Mouse (Mus musculus): ENCODE measurements around the gene Anapc7. TPM values are rescaled to one million over a fixed set of nuclear protein-coding genes. Genes with fewer than 3 reads are reported as not detected.
"Not testable (repeated sequence)": the region's sequence is repeated elsewhere in the genome, so short reads cannot be mapped to it uniquely, and the experiment has no call there.

The Anapc7 gene
- total RNA-seq, 2 experiments from 2014 or later, result 32.1 to 40.0 TPM

- DNase-seq (ENCODE audit: low spot score in 2 of 2), result no peak
These were observed 28.5 kb downstream of the Anapc7 start for GRCm38 (mm10) chr5:122449946-122450345.

- no peak for DNase-seq (ENCODE audit: low spot score in 2 of 2)
These were observed 29.4 kb downstream of the Anapc7 start for GRCm38 (mm10) chr5:122450913-122451317.

- DNase-seq (ENCODE audit: low spot score in 2 of 2), result no peak
These were observed 29.8 kb downstream of the Anapc7 start for GRCm38 (mm10) chr5:122451324-122451723.

GRCm38 (mm10) chr5:122452194-122452593, 30.7 kb downstream of the Anapc7 start:
- DNase-seq (ENCODE audit: low spot score in 2 of 2), result no peak

- no peak for DNase-seq (ENCODE audit: low spot score in 2 of 2)
These were observed 31.7 kb downstream of the Anapc7 start for GRCm38 (mm10) chr5:122453188-122453587.

GRCm38 (mm10) chr5:122454442-122454841, 32.9 kb downstream of the Anapc7 start:
- no peak for DNase-seq (ENCODE audit: low spot score in 2 of 2)

GRCm38 (mm10) chr5:122454883-122455282, 33.4 kb downstream of the Anapc7 start:
- no peak for DNase-seq (ENCODE audit: low spot score in 2 of 2)

GRCm38 (mm10) chr5:122455584-122455983, 34.1 kb downstream of the Anapc7 start:
- DNase-seq (ENCODE audit: low spot score in 2 of 2), result no peak

- DNase-seq (ENCODE audit: low spot score in 2 of 2), result not testable (repeated sequence)
These were observed 35.6 kb downstream of the Anapc7 start for GRCm38 (mm10) chr5:122457054-122457453.

- no peak for DNase-seq (ENCODE audit: low spot score in 2 of 2)
These were observed 36.6 kb downstream of the Anapc7 start for GRCm38 (mm10) chr5:122458066-122458465.

- no peak for DNase-seq (ENCODE audit: low spot score in 2 of 2)
These were observed 37.8 kb downstream of the Anapc7 start for GRCm38 (mm10) chr5:122459335-122459734.

GRCm38 (mm10) chr5:122460656-122461055, 39.2 kb downstream of the Anapc7 start:
- DNase-seq (ENCODE audit: low spot score in 2 of 2), result no peak

GRCm38 (mm10) chr5:122461431-122461830, 39.9 kb downstream of the Anapc7 start:
- DNase-seq (ENCODE audit: low spot score in 2 of 2), result no peak

- DNase-seq (ENCODE audit: low spot score in 2 of 2), result no peak
These were observed 50.2 kb downstream of the Anapc7 start for GRCm38 (mm10) chr5:122471658-122472057.

- DNase-seq (ENCODE audit: low spot score in 2 of 2), result no peak
These were observed 53.3 kb downstream of the Anapc7 start for GRCm38 (mm10) chr5:122474643-122475363.

- DNase-seq (ENCODE audit: low spot score in 2 of 2), result no peak
These were observed 54.6 kb downstream of the Anapc7 start for GRCm38 (mm10) chr5:122476078-122476477.

GRCm38 (mm10) chr5:122477492-122477891, 56.0 kb downstream of the Anapc7 start:
- DNase-seq (ENCODE audit: low spot score in 2 of 2), result no peak

GRCm38 (mm10) chr5:122479131-122479530, 57.6 kb downstream of the Anapc7 start:
- no peak for DNase-seq (ENCODE audit: low spot score in 2 of 2)

- DNase-seq (ENCODE audit: low spot score in 2 of 2), result no peak
These were observed 60.4 kb downstream of the Anapc7 start for GRCm38 (mm10) chr5:122481844-122482243.

- DNase-seq (ENCODE audit: low spot score in 2 of 2), result no peak
These were observed 61.4 kb downstream of the Anapc7 start for GRCm38 (mm10) chr5:122482733-122483391.

GRCm38 (mm10) chr5:122486243-122486642, 64.8 kb downstream of the Anapc7 start:
- not testable (repeated sequence) for DNase-seq (ENCODE audit: low spot score in 2 of 2)

- DNase-seq (ENCODE audit: low spot score in 2 of 2), result no peak
These were observed 66.3 kb downstream of the Anapc7 start for GRCm38 (mm10) chr5:122487825-122488224.

- DNase-seq (ENCODE audit: low spot score in 2 of 2), result no peak
These were observed 68.7 kb downstream of the Anapc7 start for GRCm38 (mm10) chr5:122490148-122490547.

Data from gastrocnemius, postnatal 4 days (tissue).